Mouse (Mus musculus) brain, embryonic 14.5 days (tissue): Measurements from ENCODE around the gene Cbx6.

ENCODE experiments used
- CTCF ChIP-seq: fragments of 200-500 bp; IDR thresholded peaks from 2 replicates; pipeline ENCODE4 v1.5.1; 2012; ENCODE audit warnings: inconsistent platforms, mild to moderate bottlenecking, moderate library complexity, borderline replicate concordance; ENCODE audit not compliant: insufficient read depth, insufficient read length; ENCODE audit errors: extremely low read depth
- POLR2A ChIP-seq: fragments of 200-500 bp; IDR thresholded peaks from 2 replicates; pipeline ENCODE4 v1.6.1; 2012; ENCODE audit warnings: mild to moderate bottlenecking, inconsistent platforms, borderline replicate concordance; ENCODE audit not compliant: poor library complexity, insufficient read depth, insufficient read length, severe bottlenecking; ENCODE audit errors: extremely low read depth

- TF ChIP-seq POLR2A (no peak), CTCF (no peak)
These were observed 32.8 kb downstream of the Cbx6 start for GRCm38 (mm10) chr15:79801646-79802045.
